Mouse (Mus musculus): ENCODE measurements around the gene Olfr71.

- TF ChIP-seq CTCF (IDR thresholded peaks at IDR 0.05; ENCODE audit: extremely low read depth, insufficient read length, insufficient replicate concordance, low read depth, low read length) (no peak), POLR2A (IDR thresholded peaks at IDR 0.05; ENCODE audit: low read depth, low read length) (no peak)
Observed at GRCm38 (mm10) chr4:43709869-43710268, at the start of gene Olfr71.

All from small intestine, adult 2 months (tissue).